Comparison of ENCODE assay signal across 8 mouse cellular contexts in the genomic region with DNA sequence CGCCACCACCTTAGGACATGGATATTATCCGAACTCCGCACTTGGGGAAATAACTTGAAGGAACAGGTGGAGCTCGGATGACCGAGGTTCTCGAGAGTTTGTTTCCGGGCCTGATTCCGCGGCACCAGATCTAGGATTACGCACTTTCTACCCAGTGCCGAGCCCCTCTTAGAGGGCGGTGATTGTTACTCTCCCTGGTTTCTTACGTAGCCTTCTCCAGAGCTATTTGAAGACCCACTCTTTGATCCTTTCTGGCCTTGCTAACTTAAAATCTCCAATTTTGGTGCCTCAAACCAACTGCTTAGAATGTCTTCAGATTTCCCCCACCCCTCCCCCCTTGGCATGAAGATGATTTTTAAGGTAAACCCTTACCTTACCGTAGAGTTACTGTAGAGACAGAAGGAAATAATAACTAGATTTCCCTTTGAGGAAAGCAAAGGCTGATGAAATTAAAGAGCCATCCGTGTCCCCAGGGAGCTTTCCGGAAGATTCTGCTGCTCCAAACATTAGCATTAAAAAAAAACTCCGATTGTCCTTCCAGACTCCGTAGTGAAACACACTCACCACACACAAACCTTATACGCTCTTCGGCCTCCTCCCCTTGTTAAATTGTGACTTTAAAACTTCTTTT. TPM values are rescaled to one million over a fixed set of nuclear protein-coding genes. Genes with fewer than 3 reads are reported as not detected.
DNase-seq lines count a peak whose midpoint lies in the region; ATAC-seq lines count a peak whose summit lies in the region.

No protein-coding gene starts in this region.

- peak overlapping the region; percentile 65 for H3K4me3 ChIP-seq in heart, embryonic 12.5 days
- peak overlapping the region; percentile 84 for H3K4me3 ChIP-seq in heart, embryonic 16.5 days (ENCODE audit: low read length)
- H3K4me3 ChIP-seq in midbrain, embryonic 11.5 days (ENCODE audit: low read depth, low read length): peak overlapping the region; percentile 44

- no peak for DNase-seq in heart, postnatal 4 days
- DNase-seq in NIH3T3 (ENCODE audit: low read depth): peak; percentile 29
- peak; percentile 96 for DNase-seq in midbrain, embryonic 11.5 days (ENCODE audit: low spot score, missing footprints)
- DNase-seq in urinary bladder, postnatal 4 days (ENCODE audit: low spot score in 2 of 2): no peak
- no peak for DNase-seq in layer of hippocampus, postnatal 25 days (ENCODE audit: extremely low spot score in 1 of 2, low spot score in 1 of 2)
- DNase-seq in lung, postnatal 10 days: no peak

- 4% methylated on average over 20 of the region's 20 CpGs for WGBS in heart, embryonic 12.5 days
- 3% methylated on average over 20 of the region's 20 CpGs for WGBS in heart, embryonic 16.5 days
- WGBS in midbrain, embryonic 11.5 days: 2% methylated on average over 20 of the region's 20 CpGs

- ATAC-seq in heart, embryonic 12.5 days (ENCODE audit: insufficient number of reproducible peaks, low FRiP score): peak; percentile 37; the same call in 1 of the 2 replicates
- ATAC-seq in heart, embryonic 16.5 days (replicated peaks; ENCODE audit: extremely low read depth, insufficient read depth, low FRiP score): no peak
- 0 out of 2 replicates have a peak, but pooled peaks have one; percentile 19 for ATAC-seq in midbrain, embryonic 11.5 days (ENCODE audit: low FRiP score)

- H3K27me3 ChIP-seq in heart, embryonic 12.5 days (replicated peaks): peaks cover 23% of the 10 kb centered on the region
- peaks cover 12% of the 10 kb centered on the region for H3K27me3 ChIP-seq in heart, embryonic 16.5 days (ENCODE audit: control insufficient read depth, insufficient read depth, low read length)
- H3K27me3 ChIP-seq in midbrain, embryonic 11.5 days (ENCODE audit: control insufficient read depth, insufficient read depth, low read length): peaks cover 58% of the 10 kb centered on the region

- H3K4me1 ChIP-seq in heart, embryonic 12.5 days (replicated peaks): peaks cover 15% of the 10 kb centered on the region
- H3K4me1 ChIP-seq in heart, embryonic 16.5 days (ENCODE audit: control insufficient read depth, insufficient read depth, low read length): peaks cover 13% of the 10 kb centered on the region; the same call in 1 of the 2 replicates
- H3K4me1 ChIP-seq in midbrain, embryonic 11.5 days (ENCODE audit: control insufficient read depth, insufficient read depth, low read length): peaks cover 4% of the 10 kb centered on the region

- H3K36me3 ChIP-seq in heart, embryonic 12.5 days: no peaks in the 10 kb centered on the region
- no peaks in the 10 kb centered on the region for H3K36me3 ChIP-seq in heart, embryonic 16.5 days (ENCODE audit: control insufficient read depth, insufficient read depth)
- no peaks in the 10 kb centered on the region for H3K36me3 ChIP-seq in midbrain, embryonic 11.5 days (ENCODE audit: control insufficient read depth, insufficient read depth, low read length)

- peak overlapping the region; percentile 80 for H3K4me2 ChIP-seq in heart, embryonic 12.5 days
- H3K4me2 ChIP-seq in heart, embryonic 16.5 days (ENCODE audit: low read depth, low read length): peak overlapping the region; percentile 81
- H3K4me2 ChIP-seq in midbrain, embryonic 11.5 days: peak overlapping the region; percentile 56

- peak overlapping the region; percentile 70 for H3K9ac ChIP-seq in heart, embryonic 12.5 days
- H3K9ac ChIP-seq in heart, embryonic 16.5 days (ENCODE audit: low read length): peak overlapping the region; percentile 83
- no peak overlapping the region for H3K9ac ChIP-seq in midbrain, embryonic 11.5 days (ENCODE audit: low read length)

- peak overlapping the region; percentile 49; the same call in 1 of the 2 replicates for H3K27ac ChIP-seq in heart, embryonic 12.5 days (ENCODE audit: poor library complexity, severe bottlenecking)
- H3K27ac ChIP-seq in heart, embryonic 16.5 days (ENCODE audit: low read length): peak overlapping the region; percentile 81
- H3K27ac ChIP-seq in midbrain, embryonic 11.5 days (ENCODE audit: low read depth, low read length): no peak overlapping the region

- H3K9me3 ChIP-seq in heart, embryonic 12.5 days (replicated peaks): no peaks in the 10 kb centered on the region
- H3K9me3 ChIP-seq in heart, embryonic 16.5 days (replicated peaks; ENCODE audit: control insufficient read depth, low read length): no peaks in the 10 kb centered on the region
- H3K9me3 ChIP-seq in midbrain, embryonic 11.5 days (ENCODE audit: control insufficient read depth, low read length): no peaks in the 10 kb centered on the region

RNA-seq across cellular contexts. Expression of a gene that starts 0.4 kb away (rescaled TPM):
- polyA plus RNA-seq in heart, embryonic 12.5 days (2016; fragmentation: Nextera tagmentation; extraction: Ambion mirVana): 9.3 and 10.1 TPM in 2 replicates
- 10 to 100 TPM; 20.5 to 21.6 TPM for total RNA-seq in heart, postnatal 4 days (2021)
- polyA plus RNA-seq in heart, embryonic 16.5 days (2015; fragmentation: Nextera tagmentation; extraction: Ambion mirVana): 8.9 and 12.4 TPM in 2 replicates
- 1.7 and 2.2 TPM in 2 replicates for polyA plus RNA-seq in midbrain, embryonic 11.5 days (2014; fragmentation: Nextera tagmentation; extraction: Ambion mirVana)
- total RNA-seq in layer of hippocampus, postnatal 25 days (2021): 1 to 10 TPM; 2.7 to 3.0 TPM

RNA-seq across cellular contexts. Expression of a gene that starts 26.4 kb away (rescaled TPM):
- polyA plus RNA-seq in heart, embryonic 12.5 days (2016; fragmentation: Nextera tagmentation; extraction: Ambion mirVana): 3.4 and 3.5 TPM in 2 replicates
- 1 to 10 TPM; 2.8 to 4.1 TPM for total RNA-seq in heart, postnatal 4 days (2021)
- polyA plus RNA-seq in heart, embryonic 16.5 days (2015; fragmentation: Nextera tagmentation; extraction: Ambion mirVana): 2.6 and 2.8 TPM in 2 replicates
- polyA plus RNA-seq in midbrain, embryonic 11.5 days (2014; fragmentation: Nextera tagmentation; extraction: Ambion mirVana): 10.9 and 13.9 TPM in 2 replicates
- 10 to 100 TPM in 1 of 2 experiments, 1 to 10 TPM in 1; 9.0 to 11.8 TPM for total RNA-seq in layer of hippocampus, postnatal 25 days (2021)

RNA-seq across cellular contexts. Expression of a gene that starts 55.8 kb away (rescaled TPM):
- polyA plus RNA-seq in heart, embryonic 12.5 days (2016; fragmentation: Nextera tagmentation; extraction: Ambion mirVana): 15.6 and 16.5 TPM in 2 replicates
- total RNA-seq in heart, postnatal 4 days (2021): 10 to 100 TPM; 10.2 to 10.4 TPM
- 5.2 TPM in 2 replicates for polyA plus RNA-seq in heart, embryonic 16.5 days (2015; fragmentation: Nextera tagmentation; extraction: Ambion mirVana)
- 12.1 and 13.1 TPM in 2 replicates for polyA plus RNA-seq in midbrain, embryonic 11.5 days (2014; fragmentation: Nextera tagmentation; extraction: Ambion mirVana)
- total RNA-seq in layer of hippocampus, postnatal 25 days (2021): 1 to 10 TPM; 3.5 to 4.3 TPM

Comparison
In these comparisons a context has a peak if more than half of its experiments do, and no peak if none do; other contexts are left out.
1. DNase-seq: peak in NIH3T3 (single experiment) and midbrain, embryonic 11.5 days (single experiment); none in heart, postnatal 4 days (single experiment), urinary bladder, postnatal 4 days (0 of 2), layer of hippocampus, postnatal 25 days (0 of 2) and lung, postnatal 10 days (single experiment).
2. Peak in every context shown above with its lines, with median percentiles within 50 percentile points of each other: H3K4me2 ChIP-seq and H3K4me3 ChIP-seq.